Mouse (Mus musculus): Measurements from ENCODE around the gene Ptprd. TPM values are rescaled to one million over a fixed set of nuclear protein-coding genes. Genes with fewer than 3 reads are reported as not detected.

The Ptprd gene
- total RNA-seq, 2 experiments from 2014 or later: not detected

DNA sequence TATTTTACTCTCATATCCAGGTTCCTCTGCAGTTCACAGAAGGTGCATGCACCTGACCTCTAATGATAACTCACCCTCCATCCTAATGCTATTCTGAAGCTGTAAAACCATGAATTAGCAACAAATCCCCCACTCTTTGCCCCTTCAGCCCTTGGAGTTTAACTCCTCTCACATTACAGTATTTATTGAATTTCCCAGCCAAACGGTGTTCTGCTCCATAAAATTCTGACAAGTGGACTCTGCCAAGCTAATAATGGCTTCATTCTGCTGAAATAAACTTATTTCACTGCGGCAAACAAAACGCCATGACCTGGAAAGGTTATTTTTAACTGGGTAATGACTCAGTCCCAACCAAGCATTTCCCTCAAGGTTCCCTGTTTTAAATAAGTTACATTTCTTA, 1842.7 kb downstream of the Ptprd start:
- no peak for ATAC-seq (replicated peaks; ENCODE audit: low FRiP score, poor library complexity, severe bottlenecking)

DNA sequence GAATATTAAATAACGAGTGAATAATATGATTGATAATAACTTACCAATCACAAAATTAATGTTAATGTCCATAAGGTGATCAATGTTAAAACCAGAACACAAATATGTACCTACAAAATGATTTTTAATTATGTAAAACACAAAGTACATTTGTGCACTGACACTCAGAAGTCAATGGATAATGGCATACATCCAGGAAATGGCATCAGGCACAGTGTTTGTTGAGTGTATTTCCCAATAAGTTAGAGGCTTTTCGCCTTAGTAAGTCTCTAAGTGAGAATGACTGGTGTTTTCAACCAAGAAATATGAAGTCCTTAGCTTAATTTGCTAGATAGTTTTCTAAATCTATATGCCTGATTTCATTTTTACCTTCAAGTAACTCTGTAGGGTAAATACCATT, 1843.5 kb downstream of the Ptprd start:
- ATAC-seq (replicated peaks; ENCODE audit: low FRiP score, poor library complexity, severe bottlenecking): no peak

DNA sequence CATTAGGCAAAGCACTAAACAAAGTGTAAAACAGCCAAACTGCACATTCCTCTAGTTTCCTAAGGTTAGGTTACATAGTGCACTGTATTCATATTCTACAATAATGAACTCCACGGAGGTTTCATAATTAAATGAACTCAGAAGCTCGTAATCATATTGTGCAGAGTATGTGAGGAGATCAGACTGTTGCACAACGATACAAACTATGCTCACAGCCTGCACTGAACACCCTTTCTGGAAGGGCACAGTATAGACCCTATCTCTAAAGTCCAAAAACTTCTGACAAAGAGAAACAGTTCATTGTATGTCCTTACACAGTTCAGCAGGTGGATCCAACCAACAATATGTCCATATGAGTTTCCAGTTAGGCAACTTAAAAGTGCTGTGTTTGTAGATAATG, 1844.5 kb downstream of the Ptprd start:
- no peak for ATAC-seq (replicated peaks; ENCODE audit: low FRiP score, poor library complexity, severe bottlenecking)

DNA sequence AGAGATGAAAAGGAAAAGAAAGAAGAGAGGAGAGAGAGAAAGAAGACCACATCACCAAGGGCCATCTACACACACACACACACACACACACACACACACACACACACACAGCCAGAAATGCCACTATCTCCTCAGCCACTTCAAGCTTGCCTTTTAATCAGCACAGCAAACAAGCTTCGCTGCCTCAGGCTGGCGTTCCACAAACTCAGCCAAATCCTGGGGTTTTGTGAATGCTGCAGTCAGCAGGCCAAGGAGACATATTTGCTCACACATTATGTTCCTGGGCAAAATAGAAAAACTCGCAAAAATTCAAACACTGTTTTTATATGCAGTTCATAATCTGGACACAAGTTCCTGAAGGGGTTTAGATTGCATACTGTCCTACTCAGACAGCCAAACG, 1845.9 kb downstream of the Ptprd start:
- ATAC-seq (replicated peaks; ENCODE audit: low FRiP score, poor library complexity, severe bottlenecking): no peak

DNA sequence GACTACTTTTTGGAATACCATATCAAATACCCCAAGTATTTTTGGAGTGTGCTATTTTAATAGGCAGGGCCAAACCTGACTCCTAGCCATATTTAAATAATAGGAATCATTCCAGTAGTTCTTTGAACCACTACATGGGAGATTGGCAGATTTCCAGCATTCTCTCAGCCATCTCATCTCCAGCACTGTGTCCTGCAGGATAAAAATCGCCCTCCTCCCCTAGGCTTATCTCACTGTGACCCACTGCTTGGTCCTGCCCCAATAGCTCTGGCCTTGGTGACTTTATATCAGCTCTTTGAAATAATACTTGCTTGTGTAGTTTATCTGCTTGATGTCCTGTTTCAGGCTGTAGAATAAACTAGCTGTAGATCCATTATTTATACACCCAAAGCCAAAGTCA, 1850.2 kb downstream of the Ptprd start:
- ATAC-seq (replicated peaks; ENCODE audit: low FRiP score, poor library complexity, severe bottlenecking): no peak

DNA sequence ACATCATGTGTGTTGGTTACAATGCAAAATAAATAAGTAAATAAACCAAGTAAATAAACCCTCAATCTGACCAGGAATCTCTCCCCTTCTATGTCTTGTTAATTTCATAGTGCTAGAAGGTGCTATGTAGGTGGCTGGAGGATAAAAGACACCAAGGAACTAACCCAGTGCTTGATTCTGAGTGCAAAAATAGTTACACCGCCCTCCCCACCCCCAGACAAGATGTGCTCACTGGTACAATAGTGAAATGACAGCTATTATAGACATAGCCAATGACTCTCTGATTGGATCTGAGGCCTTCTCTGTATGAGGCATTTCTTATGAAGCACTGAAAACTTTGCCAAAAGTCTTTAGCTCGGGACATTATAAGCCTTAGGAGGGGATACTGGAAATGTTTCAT, 1857.6 kb downstream of the Ptprd start:
- no peak for ATAC-seq (replicated peaks; ENCODE audit: low FRiP score, poor library complexity, severe bottlenecking)

DNA sequence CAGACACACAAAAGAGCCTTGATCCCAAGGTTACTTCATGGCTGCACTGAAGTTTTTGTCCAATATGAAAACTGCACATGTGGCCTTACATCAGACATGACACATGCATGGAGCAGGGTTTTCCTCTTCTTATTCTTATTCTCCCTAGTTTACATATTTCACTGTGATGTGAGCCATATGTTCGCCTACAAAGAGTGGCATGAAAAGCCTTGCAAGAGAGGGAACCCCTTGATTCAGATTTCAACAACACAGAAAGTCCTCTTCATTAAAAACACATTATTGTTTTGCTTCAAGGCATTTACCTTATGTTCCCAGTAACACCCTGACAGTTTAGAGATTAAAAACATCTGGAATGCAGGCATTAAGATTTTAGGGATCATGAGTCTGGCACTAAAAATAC, 1859.3 kb downstream of the Ptprd start:
- ATAC-seq (replicated peaks; ENCODE audit: low FRiP score, poor library complexity, severe bottlenecking): no peak

DNA sequence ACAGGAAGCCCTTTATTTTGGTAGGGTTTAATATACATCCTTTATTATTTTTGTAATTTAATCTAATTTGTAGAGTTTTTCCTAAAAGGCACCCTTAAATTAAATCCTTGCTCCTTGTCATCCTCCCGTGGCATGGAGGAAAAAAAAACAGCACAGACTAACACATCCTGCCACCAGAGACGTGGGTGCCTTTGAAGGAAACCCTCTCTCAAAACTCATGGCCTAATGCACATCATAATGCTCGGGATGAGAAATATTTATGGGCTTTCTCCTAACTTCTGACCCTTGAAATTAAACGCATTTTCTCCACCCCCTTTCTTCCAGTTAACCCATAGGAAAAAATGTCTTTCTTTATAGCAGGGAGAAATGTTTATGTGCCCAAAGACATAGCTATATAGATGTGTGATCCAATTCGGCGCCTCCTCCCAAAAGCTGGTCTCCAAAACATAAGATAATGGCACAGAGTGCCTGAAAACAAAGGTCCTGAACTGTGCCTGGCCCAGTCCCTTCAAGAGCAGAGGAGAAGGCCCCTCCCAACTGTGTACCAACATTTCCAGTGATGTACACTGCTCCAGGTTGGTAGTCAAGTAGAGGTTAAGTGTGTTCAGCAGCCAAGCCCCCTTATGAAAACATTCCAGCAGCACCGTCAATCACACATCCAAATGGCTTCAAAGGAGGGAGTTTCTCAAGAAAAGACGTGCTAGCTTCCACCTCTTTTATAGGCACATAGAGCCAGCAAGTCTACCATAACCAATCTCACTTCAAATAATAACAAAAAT, 1860.4 kb downstream of the Ptprd start:
- no peak for ATAC-seq (replicated peaks; ENCODE audit: low FRiP score, poor library complexity, severe bottlenecking)

DNA sequence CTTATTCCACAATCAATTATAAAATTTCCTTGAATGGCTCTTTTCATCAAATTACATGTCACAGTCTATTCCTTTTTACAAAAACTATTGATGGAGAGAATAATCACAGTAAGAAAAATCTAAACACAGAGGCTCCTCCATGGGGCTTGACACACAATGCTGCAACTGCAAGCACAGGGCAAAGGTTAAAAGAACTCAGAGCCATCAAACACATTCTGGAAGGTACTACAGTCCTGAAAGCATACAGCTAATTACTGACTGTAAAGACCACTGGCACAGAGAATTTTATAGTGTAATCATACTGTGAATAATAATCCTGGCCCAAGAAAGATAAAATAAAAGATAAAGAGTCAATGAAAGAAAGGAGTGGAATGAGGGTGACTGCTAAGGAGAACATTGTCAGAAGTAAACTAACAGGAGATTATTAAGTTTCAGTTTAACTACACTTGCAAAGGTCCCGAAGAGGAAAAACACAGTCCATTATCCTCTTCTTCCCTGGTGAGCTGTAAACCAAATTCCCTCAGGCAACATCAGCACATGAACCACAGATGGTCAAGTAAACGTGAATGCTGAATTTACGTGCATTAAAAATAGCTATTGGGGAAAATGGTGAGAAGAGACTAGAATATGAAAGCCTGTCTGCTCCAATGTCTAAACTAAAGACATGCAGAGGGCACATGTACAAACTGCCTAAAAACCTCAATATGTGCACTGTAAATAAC, 1861.4 kb downstream of the Ptprd start:
- no peak for ATAC-seq (replicated peaks; ENCODE audit: low FRiP score, poor library complexity, severe bottlenecking)

DNA sequence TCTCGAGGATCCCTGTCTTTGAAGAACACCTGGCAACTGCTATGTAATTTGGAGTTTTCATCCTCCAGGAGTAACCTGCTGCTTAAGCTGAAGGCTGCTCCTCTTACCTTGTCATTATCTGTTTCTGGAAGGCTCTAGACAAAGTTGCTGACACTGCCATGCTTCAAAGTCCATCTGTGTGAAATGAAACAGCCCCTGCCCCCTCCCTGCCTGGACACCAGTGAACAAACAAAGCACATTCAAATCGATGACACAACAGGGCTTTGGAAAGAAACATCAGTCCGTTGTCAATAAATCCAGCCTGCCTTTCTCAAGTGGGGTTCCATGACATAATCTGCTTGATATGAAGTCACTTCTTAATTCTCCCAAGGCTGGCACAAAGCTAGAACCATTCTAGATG, 1867.7 kb downstream of the Ptprd start:
- ATAC-seq (replicated peaks; ENCODE audit: low FRiP score, poor library complexity, severe bottlenecking): no peak

DNA sequence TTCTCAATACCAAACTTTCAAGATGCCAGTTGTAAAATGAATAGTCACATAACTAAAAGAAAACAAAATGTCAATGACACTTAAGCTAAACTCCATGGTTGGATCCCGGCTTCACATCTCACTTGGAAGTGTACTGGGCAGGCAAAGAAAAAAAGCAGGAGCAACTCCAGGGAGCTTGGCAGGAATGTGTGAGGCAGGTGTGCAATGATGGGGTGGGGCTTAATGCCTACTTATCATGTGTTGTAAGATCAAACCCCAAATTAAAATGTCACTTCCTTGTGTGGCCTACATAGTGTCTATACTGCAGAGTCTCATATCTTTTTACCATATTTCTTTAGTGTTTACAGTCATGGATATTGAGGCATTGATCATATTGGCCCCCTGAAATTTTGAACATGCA, 1873.8 kb downstream of the Ptprd start:
- no peak for ATAC-seq (replicated peaks; ENCODE audit: low FRiP score, poor library complexity, severe bottlenecking)

DNA sequence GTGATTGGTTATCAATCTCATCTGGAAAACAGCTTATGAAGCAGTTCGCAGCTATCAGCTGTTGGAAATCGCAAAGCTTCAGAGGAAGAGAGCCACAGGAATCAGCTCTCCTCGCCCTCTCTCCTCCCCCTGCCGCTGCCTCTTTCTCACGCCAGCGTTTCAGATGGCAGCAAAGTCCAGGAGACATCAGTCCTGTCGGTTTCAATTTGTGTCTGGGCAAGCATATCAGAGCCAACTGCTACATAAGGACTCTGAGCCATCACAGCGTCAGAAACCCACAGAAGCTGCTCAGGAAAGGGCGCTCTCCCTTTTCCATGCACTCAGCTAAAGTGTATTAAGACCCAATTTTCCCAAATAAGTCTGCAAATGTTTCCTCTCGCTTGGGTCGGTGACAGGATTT, 1884.4 kb downstream of the Ptprd start:
- no peak for ATAC-seq (replicated peaks; ENCODE audit: low FRiP score, poor library complexity, severe bottlenecking)

DNA sequence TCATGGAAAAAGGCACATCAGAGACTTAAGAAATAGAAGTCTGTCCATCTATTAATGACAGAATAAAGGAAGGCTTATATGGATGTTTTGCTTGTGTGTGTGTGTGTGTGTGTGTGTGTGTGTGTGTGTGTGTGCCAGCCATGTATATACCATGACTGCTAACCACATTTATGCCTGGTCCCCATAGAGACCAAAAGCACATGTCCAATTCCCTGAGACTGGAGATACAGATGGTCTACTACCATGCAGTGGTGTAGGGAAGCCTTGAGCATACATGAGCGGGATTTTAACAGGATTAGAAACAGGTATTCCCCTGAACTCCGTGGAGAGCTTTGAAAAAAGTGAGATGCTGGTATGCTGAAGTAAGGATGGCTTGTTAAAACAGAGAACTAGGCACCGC, 1886.1 kb downstream of the Ptprd start:
- ATAC-seq (replicated peaks; ENCODE audit: low FRiP score, poor library complexity, severe bottlenecking): no peak

DNA sequence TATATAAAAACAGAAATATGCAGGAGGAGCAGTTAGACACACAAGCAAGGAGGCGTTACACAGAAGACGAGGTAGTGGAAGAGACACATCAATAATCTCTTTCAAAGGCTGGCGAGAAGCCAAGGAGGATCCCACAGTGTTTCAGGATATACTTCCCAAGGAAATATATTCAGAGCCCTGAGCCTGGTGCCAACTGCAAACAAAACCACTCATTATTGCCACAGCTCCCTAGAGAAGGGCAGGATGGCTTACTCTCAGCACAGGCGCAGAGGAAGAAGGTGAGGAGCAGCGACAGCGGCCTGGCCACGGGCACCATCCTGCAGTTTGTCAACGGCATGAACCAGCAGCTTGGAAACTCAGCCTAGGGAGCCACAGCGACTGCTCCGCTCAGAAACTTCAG, 1886.8 kb downstream of the Ptprd start:
- no peak for ATAC-seq (replicated peaks; ENCODE audit: low FRiP score, poor library complexity, severe bottlenecking)

DNA sequence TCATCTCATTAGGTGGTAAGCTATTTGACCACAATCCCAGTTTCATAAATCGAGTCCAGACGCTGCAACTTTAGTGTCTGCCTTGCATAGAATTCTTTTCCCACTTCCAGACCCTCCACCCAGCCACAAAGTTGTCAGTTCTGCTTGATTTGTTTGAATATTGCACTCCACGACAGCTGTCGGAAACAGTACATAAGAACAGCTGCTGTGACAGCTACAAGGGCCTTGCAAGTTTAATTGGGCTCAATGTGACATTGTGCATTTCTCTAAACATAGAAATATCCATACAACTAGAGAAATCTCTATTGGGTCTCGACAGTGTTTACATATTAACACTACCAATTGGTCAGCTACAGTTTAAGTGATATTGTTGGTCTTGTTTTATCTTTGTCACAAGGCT, 1887.3 kb downstream of the Ptprd start:
- ATAC-seq (replicated peaks; ENCODE audit: low FRiP score, poor library complexity, severe bottlenecking): no peak

DNA sequence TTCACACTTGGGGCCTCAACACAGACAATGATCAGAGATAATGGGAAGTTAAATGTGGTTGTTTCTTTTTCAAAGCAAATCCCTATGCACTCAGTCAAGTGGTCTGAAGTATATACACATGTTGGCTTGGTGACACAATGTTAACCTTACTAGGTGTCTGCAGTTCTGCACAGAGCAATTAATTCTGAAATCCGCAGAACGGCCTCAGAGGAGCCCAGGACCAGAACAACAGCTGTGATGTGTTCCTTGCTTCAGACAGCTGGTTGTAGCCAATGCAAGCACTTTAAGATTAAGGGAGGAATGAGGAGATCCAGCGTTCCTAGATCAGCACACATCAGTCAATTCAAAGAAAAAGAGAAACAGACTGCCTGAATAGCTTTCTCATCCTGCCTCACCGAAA, 1891.9 kb downstream of the Ptprd start:
- no peak for ATAC-seq (replicated peaks; ENCODE audit: low FRiP score, poor library complexity, severe bottlenecking)

DNA sequence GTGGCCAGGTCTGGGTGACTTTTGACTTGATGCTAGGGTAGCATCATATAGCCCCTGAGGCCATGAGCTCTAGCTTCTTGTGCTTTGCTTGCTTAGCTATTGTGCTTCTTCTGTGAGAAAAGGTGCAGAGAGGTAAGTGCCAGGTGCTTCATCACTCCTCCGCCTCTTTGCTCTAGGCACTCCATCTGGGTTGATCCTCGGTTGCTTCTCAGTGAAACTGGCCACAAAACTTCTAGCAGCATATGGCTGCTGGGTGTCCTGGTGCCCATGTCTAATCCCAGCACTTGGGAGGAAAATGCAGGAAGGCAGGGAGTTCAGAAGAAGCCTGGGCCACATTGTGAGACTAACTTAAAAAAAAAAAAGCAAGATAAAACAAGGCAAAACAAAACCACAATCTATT, 1895.8 kb downstream of the Ptprd start:
- ATAC-seq (replicated peaks; ENCODE audit: low FRiP score, poor library complexity, severe bottlenecking): no peak

DNA sequence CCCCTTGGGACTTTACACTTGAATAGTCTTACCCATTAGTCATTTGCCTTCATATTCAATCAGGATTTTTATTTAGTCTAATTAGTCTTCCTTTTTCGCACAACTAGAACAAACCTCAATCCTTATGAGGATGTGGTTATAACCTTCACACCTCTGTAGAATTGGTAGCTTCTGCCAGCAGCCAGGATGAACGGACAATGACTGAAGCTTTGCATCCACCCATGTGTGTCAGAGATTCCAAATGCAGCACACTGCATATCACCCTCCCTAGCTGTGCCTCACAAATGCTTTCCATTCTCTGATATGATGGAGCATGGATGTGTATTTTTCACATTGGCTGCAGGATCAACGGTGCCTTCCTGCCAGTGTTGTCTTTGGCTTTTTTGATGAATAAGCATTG, 1898.0 kb downstream of the Ptprd start:
- no peak for ATAC-seq (replicated peaks; ENCODE audit: low FRiP score, poor library complexity, severe bottlenecking)

DNA sequence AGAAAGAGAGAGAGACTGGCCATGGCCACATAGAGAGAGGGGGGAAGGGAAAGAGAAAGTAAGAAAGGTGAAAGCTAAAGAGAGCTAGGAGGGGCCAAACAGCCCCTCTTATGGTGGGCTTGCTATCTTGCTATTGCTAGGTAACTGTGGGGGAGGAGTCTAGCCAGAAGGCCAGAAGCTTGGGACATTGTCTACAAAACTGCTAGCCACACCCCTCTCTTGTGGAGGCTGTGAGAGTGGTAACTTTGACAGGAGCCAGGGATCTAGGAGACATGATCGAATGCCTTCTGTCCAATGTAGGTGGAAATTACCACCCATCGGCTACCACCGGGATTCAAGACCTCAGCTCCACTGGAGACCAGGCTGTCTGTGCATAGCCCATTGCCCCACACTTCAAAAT, 1899.2 kb downstream of the Ptprd start:
- ATAC-seq (replicated peaks; ENCODE audit: low FRiP score, poor library complexity, severe bottlenecking): no peak

DNA sequence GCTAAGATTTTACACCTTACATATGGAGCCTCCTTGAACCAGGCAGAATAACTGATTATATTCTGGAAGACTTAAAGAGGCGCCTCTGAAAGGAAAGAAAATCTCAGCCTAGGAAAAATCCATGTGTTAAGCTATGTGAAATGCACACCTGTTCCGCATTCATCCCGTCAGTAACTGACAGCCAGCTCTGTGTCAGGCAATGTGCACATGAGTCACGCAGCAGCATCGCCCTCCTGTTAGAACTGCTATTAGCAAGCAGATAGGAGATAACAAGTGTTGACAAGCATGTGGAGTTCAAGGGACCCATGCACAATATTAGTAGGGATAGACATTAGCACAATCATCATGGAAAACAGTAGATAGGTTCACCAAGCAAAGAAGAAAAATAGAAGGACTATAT, 1905.8 kb downstream of the Ptprd start:
- no peak for ATAC-seq (replicated peaks; ENCODE audit: low FRiP score, poor library complexity, severe bottlenecking)

DNA sequence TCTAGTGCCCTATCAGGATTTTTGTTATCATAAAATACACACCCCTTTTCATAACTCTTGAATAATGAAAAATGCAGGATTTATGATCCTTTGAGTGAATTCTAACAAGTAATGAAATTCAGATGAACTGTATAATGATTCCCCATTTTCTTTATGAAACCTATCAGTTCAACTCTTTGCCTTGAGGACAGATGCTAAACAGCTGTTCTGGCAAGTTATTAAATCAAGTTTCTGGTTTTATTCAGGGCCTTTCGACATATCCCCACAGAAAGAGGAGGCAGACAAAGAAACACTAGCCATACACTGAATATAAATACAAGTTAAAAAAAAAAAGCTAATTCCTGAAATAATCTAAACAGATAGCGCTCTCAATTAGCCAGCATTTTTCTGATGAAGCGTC, 1914.4 kb downstream of the Ptprd start:
- no peak for ATAC-seq (replicated peaks; ENCODE audit: low FRiP score, poor library complexity, severe bottlenecking)

All from erythroid progenitor cell, adult 5-6 weeks (primary cell).